Mouse (Mus musculus): Measurements from ENCODE around the gene Clnk.
"Not testable (repeated sequence)": the region's sequence is repeated elsewhere in the genome, so short reads cannot be mapped to it uniquely, and the experiment has no call there.

The Clnk gene

DNA sequence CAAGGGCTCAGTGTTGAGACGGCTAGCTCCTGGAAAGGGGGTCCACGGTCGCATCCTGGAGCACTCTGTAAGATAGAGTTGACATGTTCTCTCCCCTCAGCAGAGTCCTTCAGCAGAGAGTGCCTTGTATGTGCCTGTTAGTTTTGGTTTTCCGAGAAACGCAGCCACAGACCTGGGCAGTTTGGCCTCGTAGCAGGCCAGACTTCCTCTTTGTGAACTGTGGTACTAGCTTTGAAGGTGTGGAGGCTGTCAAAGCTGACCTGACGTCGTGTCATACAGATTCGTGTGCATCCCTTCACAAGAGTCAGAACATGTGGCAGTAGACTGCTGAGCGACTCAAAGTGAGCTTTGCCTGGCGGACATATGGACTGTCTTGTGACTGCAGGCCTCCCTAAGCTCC, at the start of gene Clnk:
Clnk (minus strand) TSS at position 191 of the 400 bp plus-strand sequence.
- DNase-seq (ENCODE audit: low spot score) = no peak

DNA sequence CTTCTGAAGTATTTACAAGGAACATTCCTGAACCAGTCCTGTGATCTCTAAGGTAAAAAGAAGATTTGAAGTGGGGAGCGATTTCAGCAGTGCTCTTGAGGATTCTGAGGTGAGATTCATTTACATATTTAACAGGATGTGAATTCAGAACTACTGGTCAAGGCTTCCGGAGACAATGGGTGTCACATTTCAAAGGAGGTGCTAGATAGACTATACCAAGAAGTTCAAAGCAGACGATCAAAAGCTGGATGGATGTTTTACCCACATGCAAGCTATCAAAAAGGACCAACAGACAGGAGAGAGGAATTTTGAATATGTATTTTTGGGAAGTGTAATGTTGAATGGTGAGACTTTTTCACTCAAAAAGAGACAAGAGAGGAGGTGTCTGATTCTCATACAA, 28.7 kb upstream of the Clnk start:
- no peak for DNase-seq (ENCODE audit: low spot score)

DNA sequence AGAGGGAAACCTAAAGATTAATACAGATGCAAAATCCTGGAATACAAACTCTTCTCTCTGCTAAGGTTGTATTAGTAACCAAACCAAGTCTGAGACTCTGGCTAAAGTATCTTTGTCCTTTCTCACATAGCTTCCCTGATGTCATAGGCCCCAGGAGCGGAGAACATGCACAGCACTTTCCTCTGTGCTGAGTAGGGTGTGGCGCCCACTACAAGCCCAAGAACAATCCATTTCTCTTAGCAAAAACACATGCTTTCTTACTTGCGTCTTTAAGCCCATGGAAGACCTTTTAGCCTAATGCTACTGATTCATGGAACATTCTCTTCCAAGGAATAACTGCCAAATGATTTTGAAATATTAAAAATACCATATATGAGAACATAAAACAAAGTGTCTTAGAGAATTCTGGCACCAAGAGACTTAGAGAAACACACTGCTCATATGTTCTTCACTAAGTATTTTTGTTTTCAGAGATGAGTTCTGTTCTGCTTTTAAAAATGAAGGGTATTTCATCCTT, 28.0 kb upstream of the Clnk start:
- DNase-seq (ENCODE audit: low spot score) = no peak

DNA sequence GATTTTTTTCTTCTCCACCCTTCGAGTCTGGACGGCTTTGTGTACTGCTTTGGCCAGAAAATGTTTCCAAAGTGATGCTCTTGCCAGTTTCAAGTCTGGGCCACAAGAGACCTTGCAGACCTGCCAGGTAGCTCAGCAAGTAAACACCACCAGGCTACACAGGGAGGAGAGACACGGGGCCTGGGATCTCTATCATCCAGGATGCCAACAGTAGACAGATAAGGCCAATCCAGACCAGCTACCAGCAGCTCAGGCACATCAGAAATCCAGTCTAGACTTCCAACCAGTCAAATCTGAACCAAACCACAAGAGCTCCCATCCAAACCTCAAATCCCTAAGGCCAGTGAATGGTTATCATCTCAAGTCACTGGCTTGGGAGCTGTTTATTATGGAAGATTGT, 26.3 kb upstream of the Clnk start:
- DNase-seq (ENCODE audit: low spot score) = no peak

DNA sequence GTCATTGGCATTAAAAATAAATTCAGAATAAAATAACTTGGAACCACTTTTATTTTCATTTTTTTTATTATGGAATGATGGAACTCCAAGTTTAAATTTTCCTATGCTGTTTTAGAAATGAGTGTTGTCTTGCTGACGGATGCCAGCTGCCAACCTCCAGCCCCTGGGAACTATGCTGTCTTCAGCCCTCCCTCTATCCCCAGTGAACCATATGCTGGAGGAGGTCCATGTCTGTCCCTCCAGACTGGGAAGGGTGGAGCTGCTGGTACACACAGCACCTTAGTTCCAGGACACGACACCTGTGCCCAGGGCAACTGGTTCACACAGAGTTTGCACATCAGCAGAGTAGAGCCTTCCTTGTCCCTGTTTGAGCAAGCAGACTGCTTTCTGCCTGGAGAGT, 22.4 kb upstream of the Clnk start:
- DNase-seq (ENCODE audit: low spot score) = no peak

DNA sequence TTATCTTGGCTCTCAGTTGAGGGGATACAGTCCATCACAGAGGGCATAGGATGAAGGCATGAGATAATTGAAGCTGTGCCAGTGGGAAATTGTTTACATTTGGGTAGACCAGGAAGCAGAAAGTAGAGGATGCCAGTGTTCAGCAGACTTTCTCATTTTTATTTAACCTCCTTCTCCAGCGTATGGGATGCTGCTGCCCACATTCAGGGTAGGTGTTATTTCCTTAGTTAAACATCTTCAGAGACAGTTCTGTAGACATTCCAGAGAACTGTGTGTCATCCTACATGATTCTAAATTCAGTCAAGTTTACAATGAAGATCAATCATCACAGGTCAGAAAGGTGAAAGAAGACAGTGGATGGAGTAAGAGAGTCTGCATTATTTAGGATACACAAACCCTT, 12.0 kb upstream of the Clnk start:
- DNase-seq (ENCODE audit: low spot score) = no peak

DNA sequence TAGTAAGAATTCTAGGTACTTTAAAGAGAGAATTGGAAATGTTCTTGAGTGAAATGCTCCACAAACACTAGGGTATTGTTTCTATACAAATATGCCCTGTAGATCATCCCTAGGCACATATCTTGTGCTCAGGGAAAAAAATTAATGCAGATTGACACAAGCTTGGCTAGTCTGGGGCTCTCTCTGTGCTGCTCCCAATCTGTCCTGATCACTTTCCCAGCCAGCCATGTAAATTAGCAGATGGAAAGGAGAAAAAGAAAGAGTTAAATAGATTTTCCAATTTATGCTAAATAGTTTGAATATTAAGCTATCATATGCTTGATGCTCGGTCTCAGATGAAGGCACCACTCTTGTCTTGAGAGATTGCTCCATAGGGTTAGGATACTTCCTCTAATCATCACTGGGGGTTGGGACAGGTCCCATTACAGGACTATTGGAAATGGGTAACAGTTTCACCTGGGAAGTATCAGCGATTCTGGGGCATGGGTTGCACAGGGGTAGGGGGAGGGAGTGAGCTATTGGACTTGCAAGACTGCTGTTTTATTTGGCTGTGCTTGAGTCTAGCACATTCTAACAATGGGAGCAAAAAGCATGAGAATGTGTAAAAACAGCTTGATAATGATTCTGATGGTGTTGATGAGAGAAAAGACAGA, 10.1 kb upstream of the Clnk start:
- no peak for DNase-seq (ENCODE audit: low spot score)

DNA sequence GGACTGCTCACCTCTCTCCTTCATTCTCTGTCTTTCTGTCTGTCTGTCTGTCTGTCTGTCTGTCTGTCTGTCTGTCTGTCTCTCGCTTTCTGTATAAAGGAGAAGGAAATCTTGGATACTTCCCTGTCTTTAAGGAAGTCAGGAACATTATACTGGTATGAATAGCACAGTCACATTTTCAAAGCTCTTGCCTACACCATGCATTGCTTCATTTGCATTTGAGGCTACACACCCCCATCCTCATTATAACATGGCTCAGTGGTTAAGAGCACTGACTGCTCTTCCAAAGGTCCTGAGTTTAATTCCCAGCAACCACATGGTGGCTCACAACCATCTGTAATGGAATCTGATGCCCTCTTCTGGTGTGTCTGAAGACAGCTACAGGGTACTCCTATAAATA, 6.0 kb upstream of the Clnk start:
- DNase-seq (ENCODE audit: low spot score) = not testable (repeated sequence)

DNA sequence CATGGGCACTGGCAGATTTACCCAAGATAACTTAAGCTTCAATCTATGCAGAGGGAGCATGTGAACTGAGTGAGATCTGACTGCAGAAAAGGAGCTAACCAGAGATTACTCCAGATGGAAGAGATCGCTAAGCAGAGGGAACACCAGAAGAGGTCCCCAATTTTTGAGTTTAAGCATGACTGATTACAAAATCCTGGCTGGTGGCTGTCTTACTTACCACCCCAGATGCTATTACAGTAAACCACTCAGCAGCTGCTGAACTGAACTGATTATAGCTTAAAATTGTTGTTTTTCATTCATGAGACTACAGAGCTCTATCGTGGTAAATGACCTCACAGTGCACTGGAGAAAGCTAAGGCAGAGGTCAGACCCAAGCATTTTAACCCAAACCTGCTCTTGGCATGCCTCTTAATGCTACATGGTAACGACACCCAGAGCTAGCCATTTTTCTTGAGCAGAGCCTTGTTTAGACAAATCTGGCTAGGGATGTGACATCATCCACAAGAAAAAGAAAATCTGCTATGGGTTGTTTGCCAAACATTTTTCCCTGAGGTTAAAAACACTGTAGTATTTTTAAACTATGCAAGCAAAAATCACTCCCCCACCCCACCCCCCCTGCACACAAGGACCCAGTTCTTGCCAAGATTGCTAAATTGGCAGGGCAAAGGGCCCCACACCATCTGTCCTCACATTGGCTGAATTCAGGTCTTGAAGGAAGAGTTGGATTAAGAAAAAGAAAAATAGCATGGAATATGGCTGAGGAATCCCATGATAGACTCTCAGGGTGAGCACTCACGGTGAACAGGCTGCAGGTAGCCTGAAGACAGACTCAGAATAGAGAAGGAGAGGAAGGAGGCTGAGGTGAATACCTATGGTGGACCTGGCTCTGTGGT, 5.4 kb upstream of the Clnk start:
- DNase-seq (ENCODE audit: low spot score) = no peak

DNA sequence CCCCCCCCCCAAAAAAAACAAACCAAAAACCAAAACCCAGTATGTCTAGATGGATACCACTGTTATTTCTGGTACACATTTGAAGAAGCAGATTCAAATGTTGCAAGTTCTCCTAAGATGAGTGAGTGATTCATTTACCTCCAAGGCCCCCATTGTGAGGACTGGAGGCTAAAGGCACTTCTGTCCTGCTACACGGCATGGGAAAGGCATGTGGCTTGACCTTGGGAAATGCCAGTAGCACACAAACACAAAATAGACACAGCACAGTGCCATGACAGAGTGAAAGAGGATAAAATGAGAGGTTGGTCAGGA, 4.8 kb upstream of the Clnk start:
- DNase-seq (ENCODE audit: low spot score) = no peak

DNA sequence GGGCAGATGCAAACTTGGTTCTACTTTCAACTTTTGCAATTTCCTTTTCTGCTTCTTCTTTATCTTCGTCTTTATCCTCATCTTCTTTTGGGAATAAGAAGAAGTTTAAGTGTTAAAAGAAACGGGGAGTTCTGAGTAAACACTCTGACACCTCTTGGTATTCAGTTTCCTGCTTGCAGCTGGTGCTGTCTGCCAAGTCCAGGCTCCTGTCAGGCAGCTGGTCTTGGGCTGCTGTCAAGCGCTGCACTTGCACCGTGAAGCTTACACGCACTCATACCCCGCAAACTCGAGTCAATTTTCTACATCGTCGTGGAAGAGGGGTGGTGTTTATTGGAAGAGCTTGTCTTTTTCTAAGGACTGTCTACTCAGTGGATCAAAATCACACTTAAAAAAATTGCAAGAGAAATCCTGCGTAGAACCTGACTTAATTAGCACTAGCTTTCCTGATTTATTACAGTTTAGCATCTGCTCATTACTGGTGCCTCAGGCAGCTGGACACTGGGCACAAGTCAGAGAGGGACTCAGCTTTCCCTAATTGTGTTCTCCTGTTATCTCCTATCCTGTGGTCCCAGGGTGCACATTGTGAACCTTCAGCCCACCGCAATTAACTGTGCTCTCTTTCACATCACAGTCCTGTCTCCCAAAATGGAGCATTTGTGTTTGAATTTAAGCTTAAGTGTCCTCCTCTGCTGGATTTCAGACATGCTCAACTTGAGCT, 3.5 kb upstream of the Clnk start:
- DNase-seq (ENCODE audit: low spot score) = no peak

DNA sequence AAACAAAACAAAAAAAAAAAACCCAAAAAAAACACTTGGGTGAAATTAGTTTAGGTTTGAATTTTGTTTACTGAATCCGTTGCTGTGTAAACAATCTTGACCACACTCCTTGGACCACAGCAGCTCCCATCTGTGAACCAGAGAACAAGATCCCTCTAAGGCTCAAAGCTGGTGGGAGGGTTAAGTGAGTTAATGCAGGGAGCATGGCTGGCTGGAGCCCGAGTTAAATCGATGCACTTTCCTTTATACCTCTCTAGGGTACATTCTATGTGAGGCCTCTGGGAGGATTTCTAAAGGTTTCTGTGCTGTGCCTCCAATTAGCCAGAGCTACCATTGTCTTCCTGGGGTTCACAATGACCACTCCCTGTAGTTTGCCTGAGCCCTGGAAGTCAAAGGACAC, 1.2 kb downstream of the Clnk start:
- DNase-seq (ENCODE audit: low spot score) = no peak

DNA sequence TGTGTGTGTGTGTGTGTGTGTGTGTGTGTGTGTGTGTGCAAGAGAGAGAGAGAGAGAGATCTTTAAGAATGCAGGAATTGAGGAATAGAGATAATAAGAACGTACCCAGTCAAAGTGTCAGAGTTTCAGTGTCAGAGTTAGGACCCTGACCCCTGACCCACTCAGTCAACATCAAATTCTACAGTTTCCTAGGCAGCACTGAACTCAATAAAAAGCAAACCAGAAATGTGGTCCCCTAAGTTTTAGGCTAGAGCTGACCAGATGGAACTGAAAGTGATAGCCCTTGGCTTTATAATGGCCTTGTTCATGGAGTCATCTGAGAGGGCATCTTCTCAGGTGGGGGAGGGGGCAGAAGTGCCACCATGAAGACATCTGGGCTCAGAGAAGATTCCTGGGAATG, 1.7 kb downstream of the Clnk start:
- no peak for DNase-seq (ENCODE audit: low spot score)

DNA sequence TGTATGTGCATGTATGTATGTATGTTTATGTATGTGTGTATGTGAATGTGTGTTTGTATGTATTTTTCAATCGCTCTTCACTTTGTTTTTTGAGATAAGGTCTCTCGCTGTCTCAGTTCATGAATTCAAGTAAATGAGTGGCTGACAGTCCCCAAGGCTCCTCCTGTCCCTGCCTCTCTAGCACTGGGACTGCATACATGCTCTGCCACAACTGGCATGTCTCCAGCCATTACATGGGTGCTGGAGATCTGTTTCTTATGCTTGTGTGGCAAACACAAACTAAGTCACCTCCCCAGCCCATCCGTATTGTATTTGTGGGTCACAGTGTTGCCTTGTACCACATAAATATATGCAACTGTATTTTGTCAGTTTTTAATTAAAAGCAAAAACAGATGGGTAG, 3.7 kb downstream of the Clnk start:
- no peak for DNase-seq (ENCODE audit: low spot score)

DNA sequence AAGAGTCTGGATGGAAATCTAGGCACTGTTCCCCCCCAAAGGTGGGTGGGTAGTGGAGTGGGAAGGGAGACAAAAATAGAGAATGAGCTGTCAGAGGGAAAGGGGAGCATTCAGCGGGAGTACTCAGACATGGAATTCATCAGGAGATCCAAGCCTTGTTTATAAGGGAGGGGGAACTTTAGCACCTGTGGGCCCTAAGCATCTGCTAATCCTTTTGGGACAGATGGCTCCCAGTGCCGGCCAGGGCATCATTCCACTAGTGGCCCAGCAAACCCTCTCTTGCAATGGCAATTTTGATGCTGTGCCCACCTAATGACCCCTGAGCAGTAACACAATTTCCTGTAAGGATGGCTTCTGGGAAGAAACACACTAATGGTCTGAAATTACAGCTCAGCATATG, 5.0 kb downstream of the Clnk start:
- DNase-seq (ENCODE audit: low spot score) = no peak

DNA sequence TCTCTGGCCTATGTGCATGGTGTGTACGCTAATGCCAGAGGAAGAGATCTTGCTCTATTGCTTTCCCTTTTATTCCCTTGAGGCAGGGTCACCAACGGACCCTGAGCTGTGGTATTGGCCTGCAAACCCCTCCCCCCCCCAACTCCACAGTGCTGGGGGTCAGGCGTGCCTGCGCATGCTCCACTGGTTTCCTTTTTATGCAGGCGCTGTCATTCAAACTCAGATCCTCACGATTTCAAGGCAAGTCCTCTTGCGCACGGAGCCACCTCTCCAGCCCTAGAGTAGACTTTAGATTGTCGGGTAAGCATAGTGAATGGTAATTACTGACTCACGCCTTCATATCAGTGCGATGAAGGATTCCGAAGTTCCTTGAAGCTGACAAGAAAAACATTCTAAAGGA, 6.1 kb downstream of the Clnk start:
- no peak for DNase-seq (ENCODE audit: low spot score)

DNA sequence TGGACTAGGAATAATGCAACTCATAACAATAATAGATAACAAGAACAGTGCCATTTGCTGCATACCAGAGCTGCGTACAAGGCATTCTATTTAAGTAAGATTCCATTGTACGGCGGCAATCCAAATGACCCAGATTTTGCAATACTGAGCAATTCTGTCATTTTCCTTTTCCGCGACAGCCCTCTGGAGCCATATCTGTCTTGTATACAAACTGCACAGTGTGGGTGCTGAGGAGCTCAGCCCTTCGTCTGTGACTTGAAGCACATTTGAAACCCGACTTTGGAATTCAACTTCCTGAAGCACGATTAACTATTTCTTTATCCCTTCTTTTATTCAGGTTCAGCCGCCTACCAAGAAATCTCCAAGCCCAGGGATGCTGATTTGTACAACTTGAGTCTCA, 6.6 kb downstream of the Clnk start:
- DNase-seq (ENCODE audit: low spot score) = no peak

DNA sequence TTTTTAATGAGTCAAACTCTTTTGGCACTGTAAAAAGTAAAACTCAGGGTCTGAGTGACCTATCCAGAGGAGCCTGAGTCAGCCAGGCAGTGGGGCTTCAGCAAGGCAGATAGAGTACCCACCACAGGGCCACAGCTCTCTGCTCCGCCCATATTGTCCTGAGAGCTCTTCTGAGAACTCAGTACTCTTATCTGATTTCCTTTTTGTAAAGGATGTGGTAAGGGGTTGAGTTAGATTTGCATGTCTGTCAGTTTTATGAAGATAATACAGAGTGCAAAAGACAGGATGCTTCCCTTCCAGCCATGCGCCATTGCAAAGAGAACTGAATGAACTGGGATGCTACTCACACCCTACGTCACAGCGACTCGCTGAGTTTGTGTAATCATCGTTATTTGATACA, 12.0 kb downstream of the Clnk start:
- DNase-seq (ENCODE audit: low spot score) = no peak

DNA sequence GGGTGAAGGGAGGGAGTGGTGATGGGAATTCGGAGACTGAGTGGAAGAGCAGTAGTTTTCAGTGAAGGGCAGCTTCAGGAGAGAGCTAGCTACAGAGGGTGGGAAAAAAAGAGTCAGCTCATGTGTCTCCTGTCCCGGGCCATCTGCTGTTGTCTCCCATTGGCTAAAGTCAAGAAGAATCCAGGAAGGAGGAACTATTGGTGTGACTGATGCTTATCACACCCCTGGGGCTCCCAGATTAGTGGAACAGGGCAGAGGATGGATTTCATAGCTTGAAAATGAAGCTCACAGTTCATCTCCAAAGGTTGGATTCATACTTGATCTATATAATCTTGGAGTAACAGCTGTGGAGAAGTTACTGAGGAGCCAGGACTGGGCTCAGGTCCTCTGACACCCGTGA, 13.6 kb downstream of the Clnk start:
- DNase-seq (ENCODE audit: low spot score) = no peak

DNA sequence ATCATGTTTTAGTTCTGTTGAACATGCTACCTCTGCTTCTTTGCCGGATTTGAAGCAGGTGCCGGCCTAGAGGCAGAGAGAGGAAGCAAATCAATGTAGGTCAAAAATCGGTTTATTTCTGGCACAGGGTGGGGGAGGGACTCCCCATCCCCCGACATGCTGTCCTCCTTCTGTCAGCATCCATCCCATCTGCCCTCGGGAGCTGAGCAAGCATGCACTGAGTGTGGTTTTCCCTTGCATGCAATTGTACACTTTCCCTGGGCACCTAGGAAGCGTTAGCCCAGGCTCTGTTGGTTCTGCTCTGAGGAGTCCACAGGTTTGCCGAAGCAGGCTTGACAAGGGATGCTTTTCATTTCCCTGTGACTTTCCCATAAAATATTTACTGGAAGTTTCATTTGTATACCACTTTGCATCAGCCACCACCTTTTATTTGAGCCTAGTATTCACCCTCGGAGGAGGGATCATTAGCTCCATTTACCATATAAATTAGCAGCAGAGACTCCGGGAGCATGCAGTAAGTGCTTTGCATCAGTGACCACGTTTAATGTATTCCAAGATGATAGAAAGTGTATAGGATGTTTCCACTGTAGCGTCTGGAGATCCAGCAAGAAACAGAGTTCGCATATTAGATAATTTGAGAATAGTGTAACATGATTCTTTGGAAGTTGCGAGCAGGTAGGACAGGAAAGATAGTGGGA, 14.2 kb downstream of the Clnk start:
- DNase-seq (ENCODE audit: low spot score) = no peak

DNA sequence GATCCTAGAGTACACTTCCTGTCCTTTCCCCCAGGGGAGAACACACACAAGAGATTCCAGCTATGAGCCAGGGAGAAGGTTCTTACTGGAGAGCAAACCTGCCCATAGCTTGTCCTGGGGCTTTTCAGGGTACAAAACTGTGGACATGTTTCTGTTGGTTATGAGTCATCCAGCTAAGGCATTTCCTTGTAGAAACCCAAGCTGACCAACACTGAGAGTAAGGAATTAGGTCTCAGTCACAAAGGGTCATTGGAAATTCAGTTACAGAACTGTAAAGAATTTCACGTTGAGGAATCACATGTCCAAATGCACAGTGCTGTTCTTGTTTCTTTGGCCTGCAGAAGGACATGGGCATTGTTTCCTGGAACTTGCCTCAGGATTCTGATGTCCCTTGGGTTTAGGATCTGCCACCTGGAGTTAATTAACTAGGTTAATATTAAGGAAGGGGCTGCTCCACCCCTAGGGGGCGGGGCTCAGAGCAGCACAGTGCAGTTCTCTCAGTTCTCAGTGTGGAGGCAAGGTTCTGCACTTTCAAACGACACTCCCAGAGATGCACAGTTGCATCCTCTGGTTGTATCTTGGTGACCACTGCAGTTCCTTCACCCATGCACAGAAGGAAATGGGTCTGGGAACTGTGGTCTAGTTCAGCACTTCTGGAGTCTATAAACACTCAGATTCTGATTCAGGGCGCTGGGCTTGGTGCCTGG, 18.4 kb downstream of the Clnk start:
- no peak for DNase-seq (ENCODE audit: low spot score)

DNA sequence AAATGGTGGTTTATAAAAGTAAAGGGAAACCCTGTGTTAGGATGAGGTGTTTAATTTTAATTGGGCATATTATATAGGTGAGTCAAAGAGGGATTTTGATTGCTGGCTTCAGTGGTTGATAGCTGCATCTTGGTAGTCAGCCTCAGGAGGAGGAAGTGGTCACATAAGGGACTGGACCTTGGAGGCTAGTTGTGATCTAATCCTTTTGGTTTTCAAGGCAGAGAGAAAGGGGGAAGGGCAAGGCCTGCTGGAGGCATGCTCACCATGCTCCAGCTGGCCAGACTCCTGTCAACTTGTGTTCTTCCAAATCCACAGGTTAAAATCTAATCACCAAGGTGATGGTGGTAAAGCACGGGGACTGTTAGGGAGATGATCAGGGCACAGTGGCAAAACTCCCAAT, 19.0 kb downstream of the Clnk start:
- DNase-seq (ENCODE audit: low spot score) = no peak

Data from ovary, postnatal 36 days (tissue).